Mouse (Mus musculus): ENCODE data around the gene Shld1.

The Shld1 gene

GRCm38 (mm10) chr2:132732940-132733339, 46.2 kb downstream of the Shld1 start:
- TF ChIP-seq GATA4 (IDR thresholded peaks at IDR 0.05; ENCODE audit: insufficient replicate concordance, low read length), result no peak

- no peak for TF ChIP-seq GATA4 (IDR thresholded peaks at IDR 0.05; ENCODE audit: insufficient replicate concordance, low read length)
These were observed 47.2 kb downstream of the Shld1 start for GRCm38 (mm10) chr2:132733603-132734573.

GRCm38 (mm10) chr2:132738816-132739432, 52.2 kb downstream of the Shld1 start:
- TF ChIP-seq GATA4 (IDR thresholded peaks at IDR 0.05; ENCODE audit: insufficient replicate concordance, low read length), result no peak

GRCm38 (mm10) chr2:132741862-132742347, 55.2 kb downstream of the Shld1 start:
- TF ChIP-seq GATA4 (IDR thresholded peaks at IDR 0.05; ENCODE audit: insufficient replicate concordance, low read length), result no peak

GRCm38 (mm10) chr2:132744866-132745265, 58.1 kb downstream of the Shld1 start:
- TF ChIP-seq GATA4 (IDR thresholded peaks at IDR 0.05; ENCODE audit: insufficient replicate concordance, low read length), result no peak

- no peak for TF ChIP-seq GATA4 (IDR thresholded peaks at IDR 0.05; ENCODE audit: insufficient replicate concordance, low read length)
These were observed 59.4 kb downstream of the Shld1 start for GRCm38 (mm10) chr2:132746108-132746507.

- TF ChIP-seq GATA4 (IDR thresholded peaks at IDR 0.05; ENCODE audit: insufficient replicate concordance, low read length), result no peak
These were observed 64.0 kb downstream of the Shld1 start for GRCm38 (mm10) chr2:132750726-132751125.

GRCm38 (mm10) chr2:132751141-132752066, 64.7 kb downstream of the Shld1 start:
- no peak for TF ChIP-seq GATA4 (IDR thresholded peaks at IDR 0.05; ENCODE audit: insufficient replicate concordance, low read length)

GRCm38 (mm10) chr2:132752398-132752797, 65.7 kb downstream of the Shld1 start:
- TF ChIP-seq GATA4 (IDR thresholded peaks at IDR 0.05; ENCODE audit: insufficient replicate concordance, low read length), result no peak

- TF ChIP-seq GATA4 (IDR thresholded peaks at IDR 0.05; ENCODE audit: insufficient replicate concordance, low read length), result no peak
These were observed 66.4 kb downstream of the Shld1 start for GRCm38 (mm10) chr2:132753137-132753536.

- no peak for TF ChIP-seq GATA4 (IDR thresholded peaks at IDR 0.05; ENCODE audit: insufficient replicate concordance, low read length)
These were observed 71.2 kb downstream of the Shld1 start for GRCm38 (mm10) chr2:132757911-132758310.

GRCm38 (mm10) chr2:132770822-132771221, 84.1 kb downstream of the Shld1 start:
- TF ChIP-seq GATA4 (IDR thresholded peaks at IDR 0.05; ENCODE audit: insufficient replicate concordance, low read length), result no peak

- TF ChIP-seq GATA4 (IDR thresholded peaks at IDR 0.05; ENCODE audit: insufficient replicate concordance, low read length), result no peak; the same call in 1 of the 2 replicates
These were observed 94.2 kb downstream of the Shld1 start, which contains the start of gene Chgb for GRCm38 (mm10) chr2:132780978-132781377. Chgb (plus strand) TSS chr2:132781278.

- no peak; the same call in 1 of the 2 replicates for TF ChIP-seq GATA4 (IDR thresholded peaks at IDR 0.05; ENCODE audit: insufficient replicate concordance, low read length)
These were observed 94.8 kb downstream of the Shld1 start for GRCm38 (mm10) chr2:132781439-132782068.
